In genomic region chr14:77376731-77377130, GRCm38 (mm10) we compare ENCODE assay signal across 17 mouse cellular contexts.
DNase-seq lines count a peak whose midpoint lies in the region; ATAC-seq and TF ChIP-seq lines count a peak whose summit lies in the region.
"Had no signal": no experiment of that assay in that cellular context is flagged by ENCODE, and none has a peak within 500 bp of the region (broad histone marks: within the 10 kb centered on the region; RNA-seq: fewer than 3 reads in every experiment).

No protein-coding gene starts in this region.

- DNase-seq in hindbrain, embryonic 10.5 days (ENCODE audit: low spot score): no peak
- DNase-seq in hindbrain, postnatal 0 days (ENCODE audit: low spot score): no peak
- no peak for DNase-seq in midbrain, embryonic 10.5 days (ENCODE audit: low spot score)
- no peak for DNase-seq in adrenal gland, postnatal 10 days
- DNase-seq: adrenal gland, adult 2 months; adrenal gland, postnatal 36 days; cerebellum, adult 8-10 months; gastrocnemius, postnatal 25 days; heart, adult 18-20 months; heart, postnatal 14 days had no signal

- H3K4me1 ChIP-seq in hindbrain, embryonic 10.5 days (replicated peaks): peaks cover 60% of the 10 kb centered on the region
- peaks cover 17% of the 10 kb centered on the region for H3K4me1 ChIP-seq in hindbrain, postnatal 0 days (ENCODE audit: insufficient read depth, low read length)
- peaks cover 49% of the 10 kb centered on the region for H3K4me1 ChIP-seq in midbrain, embryonic 10.5 days
- H3K4me1 ChIP-seq in midbrain, embryonic 13.5 days (replicated peaks): peaks cover 49% of the 10 kb centered on the region

- H3K36me3 ChIP-seq in hindbrain, embryonic 10.5 days: no peaks in the 10 kb centered on the region
- no peaks in the 10 kb centered on the region for H3K36me3 ChIP-seq in hindbrain, postnatal 0 days (ENCODE audit: insufficient read depth, low read length)
- no peaks in the 10 kb centered on the region for H3K36me3 ChIP-seq in midbrain, embryonic 10.5 days
- no peaks in the 10 kb centered on the region for H3K36me3 ChIP-seq in midbrain, embryonic 13.5 days
- H3K36me3 ChIP-seq: embryonic facial prominence, embryonic 13.5 days; forebrain, embryonic 12.5 days; heart, embryonic 10.5 days had no signal

- no peak overlapping the region for H3K4me3 ChIP-seq in hindbrain, embryonic 10.5 days
- no peak overlapping the region for H3K4me3 ChIP-seq in hindbrain, postnatal 0 days (ENCODE audit: low read length)
- no peak overlapping the region for H3K4me3 ChIP-seq in midbrain, embryonic 10.5 days
- H3K4me3 ChIP-seq in midbrain, embryonic 13.5 days (replicated peaks): no peak overlapping the region
- H3K4me3 ChIP-seq: embryonic facial prominence, embryonic 13.5 days; forebrain, embryonic 12.5 days; heart, embryonic 10.5 days had no signal

- no peak overlapping the region for H3K4me2 ChIP-seq in hindbrain, postnatal 0 days (ENCODE audit: low read depth, low read length)
- no peak overlapping the region for H3K4me2 ChIP-seq in midbrain, embryonic 13.5 days (replicated peaks)
- H3K4me2 ChIP-seq: embryonic facial prominence, embryonic 13.5 days; forebrain, embryonic 12.5 days had no signal

- TF ChIP-seq CTCF in hindbrain, postnatal 0 days (IDR thresholded peaks at IDR 0.05; ENCODE audit: low read depth): no peak

- H3K9ac ChIP-seq in hindbrain, postnatal 0 days (replicated peaks; ENCODE audit: low read length): no peak overlapping the region
- H3K9ac ChIP-seq in midbrain, embryonic 13.5 days (replicated peaks): no peak overlapping the region
- H3K9ac ChIP-seq: embryonic facial prominence, embryonic 13.5 days; forebrain, embryonic 12.5 days had no signal

- peak overlapping the region; percentile 78; the same call in 1 of the 2 replicates for H3K27ac ChIP-seq in hindbrain, embryonic 10.5 days
- H3K27ac ChIP-seq in hindbrain, postnatal 0 days: no peak overlapping the region
- peak overlapping the region; percentile 68; the same call in 1 of the 2 replicates for H3K27ac ChIP-seq in midbrain, embryonic 10.5 days (replicated peaks)
- H3K27ac ChIP-seq in midbrain, embryonic 13.5 days: no peak overlapping the region
- H3K27ac ChIP-seq: embryonic facial prominence, embryonic 13.5 days; gastrocnemius, adult 2 months; heart, embryonic 10.5 days had no signal

- no peaks in the 10 kb centered on the region for H3K27me3 ChIP-seq in hindbrain, embryonic 10.5 days (ENCODE audit: insufficient read depth, poor library complexity, severe bottlenecking)
- no peaks in the 10 kb centered on the region for H3K27me3 ChIP-seq in hindbrain, postnatal 0 days (ENCODE audit: insufficient read depth, low read length)
- H3K27me3 ChIP-seq in midbrain, embryonic 10.5 days (ENCODE audit: low read depth, poor library complexity, severe bottlenecking): no peaks in the 10 kb centered on the region
- H3K27me3 ChIP-seq in midbrain, embryonic 13.5 days: no peaks in the 10 kb centered on the region
- H3K27me3 ChIP-seq: embryonic facial prominence, embryonic 13.5 days; forebrain, embryonic 12.5 days had no signal

- 86% methylated on average over 7 of the region's 7 CpGs for WGBS in hindbrain, embryonic 10.5 days
- 84% methylated on average over 7 of the region's 7 CpGs for WGBS in hindbrain, postnatal 0 days
- WGBS in midbrain, embryonic 10.5 days: 88% methylated on average over 7 of the region's 7 CpGs
- 88% methylated on average over 7 of the region's 7 CpGs for WGBS in midbrain, embryonic 13.5 days

- no peaks in the 10 kb centered on the region for H3K9me3 ChIP-seq in hindbrain, embryonic 10.5 days
- H3K9me3 ChIP-seq in hindbrain, postnatal 0 days (ENCODE audit: low read length): no peaks in the 10 kb centered on the region
- H3K9me3 ChIP-seq in midbrain, embryonic 10.5 days (replicated peaks): no peaks in the 10 kb centered on the region
- H3K9me3 ChIP-seq in midbrain, embryonic 13.5 days: no peaks in the 10 kb centered on the region
- H3K9me3 ChIP-seq: embryonic facial prominence, embryonic 13.5 days; forebrain, embryonic 12.5 days; heart, embryonic 10.5 days had no signal

- ATAC-seq in hindbrain, postnatal 0 days: no peak
- no peak for ATAC-seq in midbrain, embryonic 13.5 days
- 0 out of 2 replicates have a peak, but pooled peaks have one; percentile 12 for ATAC-seq in common myeloid progenitor, adult 5-6 weeks (replicated peaks; ENCODE audit: low read depth, poor library complexity, severe bottlenecking)
- ATAC-seq: hindbrain, embryonic 16.5 days had no signal

Comparison
In these comparisons a context has a peak if more than half of its experiments do, and no peak if none do; other contexts are left out.
1. H3K27ac ChIP-seq: peak in hindbrain, embryonic 10.5 days (single experiment) and midbrain, embryonic 10.5 days (single experiment); none in hindbrain, postnatal 0 days (single experiment) and midbrain, embryonic 13.5 days (single experiment).